ENCODE assay signal across 8 mouse cellular contexts in the genomic region with DNA sequence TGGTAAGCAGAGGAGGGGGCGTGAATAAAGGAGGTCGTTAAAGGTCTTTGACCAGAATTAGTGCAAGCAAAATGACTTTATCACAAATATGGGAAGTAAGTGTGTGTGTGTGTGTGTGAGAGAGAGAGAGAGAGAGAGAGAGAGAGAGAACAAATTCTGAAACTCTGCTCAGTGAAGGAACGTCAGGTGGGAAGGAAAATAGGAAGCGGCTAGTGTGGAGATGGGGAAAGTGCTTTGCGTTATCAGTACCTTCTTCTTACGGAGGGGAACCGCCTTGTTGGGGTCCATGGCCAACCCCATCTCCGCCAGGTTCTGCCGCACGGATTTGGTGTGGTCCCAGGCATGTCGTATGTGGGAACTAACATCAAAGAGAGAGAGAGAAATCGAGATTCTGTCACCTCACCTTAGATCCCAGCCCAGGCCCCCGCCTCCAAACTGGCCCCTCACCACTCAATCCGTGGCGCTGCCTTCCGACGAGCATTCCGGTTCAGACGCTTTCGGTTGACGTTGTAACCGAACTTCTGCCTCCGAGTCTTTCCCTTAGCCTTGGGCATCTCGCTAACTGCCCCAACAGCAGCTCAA. TPM values are rescaled to one million over a fixed set of nuclear protein-coding genes. Genes with fewer than 3 reads are reported as not detected.
DNase-seq lines count a peak whose midpoint lies in the region; ATAC-seq and TF ChIP-seq lines count a peak whose summit lies in the region.

No protein-coding gene starts in this region.

- no peak for TF ChIP-seq POLR2A in bone marrow, adult 2 months (IDR thresholded peaks at IDR 0.05; ENCODE audit: borderline replicate concordance, control insufficient read depth, low read depth, low read length)

- H3K4me2 ChIP-seq in heart, postnatal 0 days (ENCODE audit: low read depth, low read length) = peak overlapping the region; percentile 94
- H3K4me2 ChIP-seq in hindbrain, embryonic 15.5 days = peak overlapping the region; percentile 77
- peak overlapping the region; percentile 65 for H3K4me2 ChIP-seq in midbrain, embryonic 12.5 days (replicated peaks)

- ATAC-seq in heart, postnatal 0 days (ENCODE audit: insufficient read depth, low read depth) = peak; percentile 1; the same call in 1 of the 2 replicates
- ATAC-seq in hindbrain, embryonic 15.5 days (ENCODE audit: low FRiP score, low read depth) = no peak; the same call in 1 of the 2 replicates
- ATAC-seq in midbrain, embryonic 12.5 days (ENCODE audit: low FRiP score, low read depth) = peak; percentile 36

- DNase-seq in heart, postnatal 0 days (ENCODE audit: low spot score) = no peak
- DNase-seq in heart, postnatal 25 days (ENCODE audit: low spot score) = no peak
- no peak for DNase-seq in adrenal gland, adult 8-10 months
- no peak for DNase-seq in right cerebral cortex, adult 18-20 months
- no peak for DNase-seq in natural killer cell, adult 2 months (ENCODE audit: low spot score in 2 of 2)

- H3K4me3 ChIP-seq in heart, postnatal 0 days (ENCODE audit: low read depth, low read length) = peak overlapping the region; percentile 89
- H3K4me3 ChIP-seq in bone marrow, adult 2 months (replicated peaks; ENCODE audit: control insufficient read depth, low read depth, low read length) = peak overlapping the region; percentile 90
- peak overlapping the region; percentile 95 for H3K4me3 ChIP-seq in hindbrain, embryonic 15.5 days
- H3K4me3 ChIP-seq in midbrain, embryonic 12.5 days = peak overlapping the region; percentile 85

- no peak for TF ChIP-seq CTCF in heart, postnatal 0 days (IDR thresholded peaks at IDR 0.05; ENCODE audit: low read depth)
- no peak for TF ChIP-seq CTCF in bone marrow, adult 2 months (IDR thresholded peaks at IDR 0.05; ENCODE audit: control insufficient read depth, insufficient read depth, low read length)

- WGBS in heart, postnatal 0 days = 1% methylated on average over 24 of the region's 24 CpGs
- WGBS in bone marrow, adult 2 months = under 1% methylated on average over 24 of the region's 24 CpGs
- 3% methylated on average over 24 of the region's 24 CpGs for WGBS in hindbrain, embryonic 15.5 days
- WGBS in midbrain, embryonic 12.5 days = 3% methylated on average over 24 of the region's 24 CpGs

- H3K27ac ChIP-seq in heart, postnatal 0 days (ENCODE audit: low read depth) = peak overlapping the region; percentile 23
- peak overlapping the region; percentile 21; the same call in 1 of the 2 replicates for H3K27ac ChIP-seq in bone marrow, adult 2 months (ENCODE audit: control insufficient read depth, insufficient read depth, low read depth, low read length, poor library complexity)
- peak overlapping the region; percentile 96 for H3K27ac ChIP-seq in hindbrain, embryonic 15.5 days (replicated peaks)
- H3K27ac ChIP-seq in midbrain, embryonic 12.5 days (replicated peaks) = no peak overlapping the region

- H3K36me3 ChIP-seq in heart, postnatal 0 days (replicated peaks; ENCODE audit: control insufficient read depth, insufficient read depth, low read length) = peaks cover 36% of the 10 kb centered on the region
- H3K36me3 ChIP-seq in hindbrain, embryonic 15.5 days = peaks cover 20% of the 10 kb centered on the region
- peaks cover 25% of the 10 kb centered on the region for H3K36me3 ChIP-seq in midbrain, embryonic 12.5 days

- TF ChIP-seq EP300 in heart, postnatal 0 days (IDR thresholded peaks at IDR 0.05; ENCODE audit: low read depth) = no peak

- no peaks in the 10 kb centered on the region for H3K27me3 ChIP-seq in heart, postnatal 0 days (ENCODE audit: control insufficient read depth, insufficient read depth, low read length)
- no peaks in the 10 kb centered on the region for H3K27me3 ChIP-seq in hindbrain, embryonic 15.5 days
- no peaks in the 10 kb centered on the region for H3K27me3 ChIP-seq in midbrain, embryonic 12.5 days

- no peaks in the 10 kb centered on the region for H3K9me3 ChIP-seq in heart, postnatal 0 days (replicated peaks; ENCODE audit: control insufficient read depth, low read length)
- H3K9me3 ChIP-seq in hindbrain, embryonic 15.5 days = no peaks in the 10 kb centered on the region
- no peaks in the 10 kb centered on the region for H3K9me3 ChIP-seq in midbrain, embryonic 12.5 days

- intact Hi-C loops in heart, postnatal 25 days (cut with DNase I) = loop anchor here (2.0 kb wide), 1 partner anchor 25 kb away; the partner anchor contains the start of gene 4833439L19Rik

- peak overlapping the region; percentile 88 for H3K9ac ChIP-seq in heart, postnatal 0 days (replicated peaks; ENCODE audit: low read depth, low read length)
- H3K9ac ChIP-seq in hindbrain, embryonic 15.5 days = peak overlapping the region; percentile 61
- H3K9ac ChIP-seq in midbrain, embryonic 12.5 days (replicated peaks) = peak overlapping the region; percentile 50

- peaks cover 10% of the 10 kb centered on the region; the same call in 1 of the 2 replicates for H3K4me1 ChIP-seq in heart, postnatal 0 days (ENCODE audit: control insufficient read depth, insufficient read depth)
- no peaks in the 10 kb centered on the region; the same call in 1 of the 2 replicates for H3K4me1 ChIP-seq in bone marrow, adult 2 months (ENCODE audit: control insufficient read depth, insufficient read depth, low read length)
- peaks cover 33% of the 10 kb centered on the region for H3K4me1 ChIP-seq in hindbrain, embryonic 15.5 days (replicated peaks)
- H3K4me1 ChIP-seq in midbrain, embryonic 12.5 days = peaks cover 19% of the 10 kb centered on the region

RNA-seq across cellular contexts. Expression of gene Nop16, which starts 0.4 kb away (rescaled TPM):
- 12.1 and 22.9 TPM in 2 replicates for total RNA-seq in heart, postnatal 0 days (2014; rRNA removed; ENCODE audit: low replicate concordance)
- 29.9 and 30.0 TPM in 2 replicates for polyA plus RNA-seq in heart, postnatal 0 days (2015; fragmentation: Nextera tagmentation; extraction: Ambion mirVana)
- total RNA-seq in heart, postnatal 25 days (2021) = 10 to 100 TPM; 15.2 to 15.6 TPM
- 9.5 and 16.1 TPM in 2 replicates for polyA plus RNA-seq in bone marrow, adult 2 months (2011; ENCODE audit: insufficient read depth, insufficient read length, low replicate concordance, missing spikeins)
- 58.0 and 62.0 TPM in 2 replicates for polyA plus RNA-seq in hindbrain, embryonic 15.5 days (2015; fragmentation: Nextera tagmentation; extraction: Ambion mirVana)
- 55.4 and 64.8 TPM in 2 replicates for polyA plus RNA-seq in midbrain, embryonic 12.5 days (2016; fragmentation: Nextera tagmentation; extraction: Ambion mirVana)
- 10 to 100 TPM; 45.5 to 56.7 (median 51.8) TPM for total RNA-seq in adrenal gland, adult 8-10 months (2022)

RNA-seq across cellular contexts. Expression of gene Higd2a, which starts 0.5 kb away (rescaled TPM):
- 262 and 392 TPM in 2 replicates for total RNA-seq in heart, postnatal 0 days (2014; rRNA removed; ENCODE audit: low replicate concordance)
- 496 and 515 TPM in 2 replicates for polyA plus RNA-seq in heart, postnatal 0 days (2015; fragmentation: Nextera tagmentation; extraction: Ambion mirVana)
- total RNA-seq in heart, postnatal 25 days (2021) = 100 to 1,000 TPM; 202 to 205 TPM
- 40.1 and 41.2 TPM in 2 replicates for polyA plus RNA-seq in bone marrow, adult 2 months (2011; ENCODE audit: insufficient read depth, insufficient read length, low replicate concordance, missing spikeins)
- 255 and 261 TPM in 2 replicates for polyA plus RNA-seq in hindbrain, embryonic 15.5 days (2015; fragmentation: Nextera tagmentation; extraction: Ambion mirVana)
- polyA plus RNA-seq in midbrain, embryonic 12.5 days (2016; fragmentation: Nextera tagmentation; extraction: Ambion mirVana) = 162 and 170 TPM in 2 replicates
- total RNA-seq in adrenal gland, adult 8-10 months (2022) = 100 to 1,000 TPM; 214 to 224 (median 218) TPM

RNA-seq across cellular contexts. Expression of gene Arl10, which starts 14.7 kb away (rescaled TPM):
- total RNA-seq in heart, postnatal 0 days (2014; rRNA removed; ENCODE audit: low replicate concordance) = 13.6 and 85.9 TPM in 2 replicates
- polyA plus RNA-seq in heart, postnatal 0 days (2015; fragmentation: Nextera tagmentation; extraction: Ambion mirVana) = 9.4 and 10.7 TPM in 2 replicates
- total RNA-seq in heart, postnatal 25 days (2021) = 1 to 10 TPM; 4.5 to 6.1 TPM
- polyA plus RNA-seq in bone marrow, adult 2 months (2011; ENCODE audit: insufficient read depth, insufficient read length, low replicate concordance, missing spikeins) = 6.0 and 6.2 TPM in 2 replicates
- polyA plus RNA-seq in hindbrain, embryonic 15.5 days (2015; fragmentation: Nextera tagmentation; extraction: Ambion mirVana) = 105 and 111 TPM in 2 replicates
- polyA plus RNA-seq in midbrain, embryonic 12.5 days (2016; fragmentation: Nextera tagmentation; extraction: Ambion mirVana) = 47.9 and 54.9 TPM in 2 replicates
- 10 to 100 TPM; 55.4 to 77.4 (median 62.0) TPM for total RNA-seq in adrenal gland, adult 8-10 months (2022)

RNA-seq across cellular contexts. Expression of gene Cltb, which starts 21.6 kb away (rescaled TPM):
- 32.1 and 43.6 TPM in 2 replicates for total RNA-seq in heart, postnatal 0 days (2014; rRNA removed; ENCODE audit: low replicate concordance)
- 66.0 and 66.2 TPM in 2 replicates for polyA plus RNA-seq in heart, postnatal 0 days (2015; fragmentation: Nextera tagmentation; extraction: Ambion mirVana)
- total RNA-seq in heart, postnatal 25 days (2021) = 10 to 100 TPM; 92.6 to 99.7 TPM
- polyA plus RNA-seq in bone marrow, adult 2 months (2011; ENCODE audit: insufficient read depth, insufficient read length, low replicate concordance, missing spikeins) = 19.8 TPM in 2 replicates
- 206 and 226 TPM in 2 replicates for polyA plus RNA-seq in hindbrain, embryonic 15.5 days (2015; fragmentation: Nextera tagmentation; extraction: Ambion mirVana)
- polyA plus RNA-seq in midbrain, embryonic 12.5 days (2016; fragmentation: Nextera tagmentation; extraction: Ambion mirVana) = 38.8 and 43.5 TPM in 2 replicates
- total RNA-seq in adrenal gland, adult 8-10 months (2022) = 100 to 1,000 TPM in 2 of 4 experiments, 10 to 100 TPM in 2; 79.4 to 163 (median 115) TPM

RNA-seq across cellular contexts. Expression of gene 4833439L19Rik, which starts 24.3 kb away (rescaled TPM):
- 106 and 130 TPM in 2 replicates for total RNA-seq in heart, postnatal 0 days (2014; rRNA removed; ENCODE audit: low replicate concordance)
- 100 and 110 TPM in 2 replicates for polyA plus RNA-seq in heart, postnatal 0 days (2015; fragmentation: Nextera tagmentation; extraction: Ambion mirVana)
- 10 to 100 TPM; 88.2 to 99.5 TPM for total RNA-seq in heart, postnatal 25 days (2021)
- 17.9 and 24.8 TPM in 2 replicates for polyA plus RNA-seq in bone marrow, adult 2 months (2011; ENCODE audit: insufficient read depth, insufficient read length, low replicate concordance, missing spikeins)
- 249 and 256 TPM in 2 replicates for polyA plus RNA-seq in hindbrain, embryonic 15.5 days (2015; fragmentation: Nextera tagmentation; extraction: Ambion mirVana)
- polyA plus RNA-seq in midbrain, embryonic 12.5 days (2016; fragmentation: Nextera tagmentation; extraction: Ambion mirVana) = 257 and 260 TPM in 2 replicates
- 100 to 1,000 TPM; 162 to 193 (median 173) TPM for total RNA-seq in adrenal gland, adult 8-10 months (2022)
